Mouse (Mus musculus): ENCODE measurements around the gene Bicc1.

DNA sequence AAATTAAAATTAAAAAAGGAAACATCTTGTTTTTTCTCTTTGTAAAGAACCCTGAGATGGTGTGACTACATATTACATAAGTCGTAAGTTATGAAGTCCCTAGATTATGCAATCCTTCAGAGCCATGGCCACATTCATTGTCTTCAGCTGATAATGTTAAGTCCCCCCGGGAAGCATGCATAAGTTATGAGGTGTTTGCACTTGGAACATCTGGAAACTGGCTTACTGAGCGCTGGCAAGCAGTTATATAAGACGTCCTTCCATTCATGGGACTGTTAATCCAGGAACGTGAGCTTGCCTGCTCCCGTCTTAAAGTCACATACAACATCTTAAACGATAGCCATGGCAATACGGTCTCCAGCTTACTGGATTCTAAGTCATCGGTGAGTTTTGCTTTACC, 151.5 kb downstream of the Bicc1 start:
- TF ChIP-seq CTCF (conservative IDR thresholded peaks at IDR 0.05; ENCODE audit: low read length) (no peak), POU5F1 (IDR thresholded peaks at IDR 0.05; ENCODE audit: borderline replicate concordance, low read length) (no peak)

All from E14TG2a.4 (cell line).